Comparison of ENCODE assay signal across 13 mouse cellular contexts in genomic region chr14:122483556-122484421, GRCm38 (mm10). TPM values are rescaled to one million over a fixed set of nuclear protein-coding genes. Genes with fewer than 3 reads are reported as not detected.
DNase-seq lines count a peak whose midpoint lies in the region; ATAC-seq and TF ChIP-seq lines count a peak whose summit lies in the region.
"Had no signal": no experiment of that assay in that cellular context is flagged by ENCODE, and none has a peak within 500 bp of the region (broad histone marks: within the 10 kb centered on the region; RNA-seq: fewer than 3 reads in every experiment).

No protein-coding gene starts in this region.

- no peak overlapping the region for H3K4me3 ChIP-seq in CH12.LX (replicated peaks in 1 of 3; ENCODE audit: low read depth in 2 of 3, low read length in 2 of 3, poor library complexity in 1 of 3)
- 0 out of 2 replicates have a peak overlapping the region, but pooled peaks have one; percentile 2 for H3K4me3 ChIP-seq in forebrain, embryonic 15.5 days
- peak overlapping the region; percentile 1; the same call in 1 of the 2 replicates for H3K4me3 ChIP-seq in midbrain, embryonic 11.5 days (ENCODE audit: low read depth, low read length)
- H3K4me3 ChIP-seq: heart, adult 2 months; liver, embryonic 15.5 days had no signal

- no peak for TF ChIP-seq EP300 in CH12.LX (IDR thresholded peaks at IDR 0.05; ENCODE audit: low read length)

- H3K9ac ChIP-seq in CH12.LX (ENCODE audit: insufficient read depth, low read depth) = no peak overlapping the region
- H3K9ac ChIP-seq in forebrain, embryonic 15.5 days (replicated peaks) = no peak overlapping the region
- peak overlapping the region; percentile 1; the same call in 1 of the 2 replicates for H3K9ac ChIP-seq in midbrain, embryonic 11.5 days (ENCODE audit: low read length)
- H3K9ac ChIP-seq: liver, embryonic 15.5 days had no signal

- H3K27ac ChIP-seq in CH12.LX (ENCODE audit: insufficient read depth, low read depth) = no peak overlapping the region
- peak overlapping the region; percentile 60; the same call in 1 of the 2 replicates for H3K27ac ChIP-seq in forebrain, embryonic 15.5 days (replicated peaks)
- no peak overlapping the region for H3K27ac ChIP-seq in midbrain, embryonic 11.5 days (ENCODE audit: low read depth, low read length)
- H3K27ac ChIP-seq: heart, adult 2 months; liver, embryonic 15.5 days had no signal

- TF ChIP-seq POLR2A in CH12.LX (IDR thresholded peaks at IDR 0.05; ENCODE audit: low read depth, low read length) = no peak

- dilution Hi-C loops in CH12.LX (cut with MboI; ENCODE audit: extremely low pct_ligation_motif_present, extremely low pct_unique_long_range_greater_than_20kb, low sequenced_read_pairs) = no loop called here

- H3K27me3 ChIP-seq in CH12.LX (replicated peaks) = no peaks in the 10 kb centered on the region
- peaks cover 62% of the 10 kb centered on the region for H3K27me3 ChIP-seq in forebrain, embryonic 15.5 days
- H3K27me3 ChIP-seq in midbrain, embryonic 11.5 days (ENCODE audit: control insufficient read depth, insufficient read depth, low read length) = peaks cover 63% of the 10 kb centered on the region

- H3K4me2 ChIP-seq in CH12.LX (ENCODE audit: insufficient read depth, low read depth, poor library complexity, severe bottlenecking) = no peak overlapping the region
- peak overlapping the region; percentile 17 for H3K4me2 ChIP-seq in forebrain, embryonic 15.5 days (replicated peaks)
- peak overlapping the region; percentile 62 for H3K4me2 ChIP-seq in midbrain, embryonic 11.5 days
- H3K4me2 ChIP-seq: liver, embryonic 15.5 days had no signal

- peaks cover 4 to 26% of the 10 kb centered on the region in 2 experiments; a peak in 2 of 4 replicates for H3K4me1 ChIP-seq in CH12.LX (ENCODE audit: control insufficient read depth in 1 of 2, insufficient read depth in 2 of 2)
- H3K4me1 ChIP-seq in forebrain, embryonic 15.5 days = peaks cover 21% of the 10 kb centered on the region
- H3K4me1 ChIP-seq in midbrain, embryonic 11.5 days (ENCODE audit: control insufficient read depth, insufficient read depth, low read length) = peaks cover 17% of the 10 kb centered on the region

- 0 out of 2 replicates have a peak, but pooled peaks have one; percentile 16 for ATAC-seq in forebrain, embryonic 15.5 days (replicated peaks)
- no peak for ATAC-seq in midbrain, embryonic 11.5 days (ENCODE audit: low FRiP score)
- ATAC-seq: activated CD4-positive, CD25-positive, alpha-beta regulatory T cell, adult 4 months had no signal

- WGBS in forebrain, embryonic 15.5 days = 24% methylated on average over 18 of the region's 18 CpGs
- 2% methylated on average over 18 of the region's 18 CpGs for WGBS in midbrain, embryonic 11.5 days

- in situ Hi-C loops in CH12.LX (cut with MboI; ENCODE audit: low pct_ligation_motif_present, low pct_unique_long_range_greater_than_20kb, low sequenced_read_pairs) = no loop called here

- TF ChIP-seq CTCF in CH12.LX (conservative IDR thresholded peaks at IDR 0.05 in 1 of 2, IDR thresholded peaks at IDR 0.05 in 1 of 2; ENCODE audit: low read depth in 2 of 2, low read length in 2 of 2) = no peak

- no peaks in the 10 kb centered on the region for H3K79me2 ChIP-seq in CH12.LX (replicated peaks; ENCODE audit: control insufficient read depth, extremely low read depth, insufficient read depth, poor library complexity, severe bottlenecking)

- H3K36me3 ChIP-seq in CH12.LX (replicated peaks in 1 of 2; ENCODE audit: control insufficient read depth in 1 of 2, insufficient read depth in 1 of 2, low read length in 1 of 2) = no peaks in the 10 kb centered on the region
- H3K36me3 ChIP-seq in forebrain, embryonic 15.5 days = no peaks in the 10 kb centered on the region
- no peaks in the 10 kb centered on the region for H3K36me3 ChIP-seq in midbrain, embryonic 11.5 days (ENCODE audit: control insufficient read depth, insufficient read depth, low read length)
- H3K36me3 ChIP-seq: liver, embryonic 15.5 days had no signal

- H3K9me3 ChIP-seq in CH12.LX (replicated peaks; ENCODE audit: low read length) = peaks cover under 1% of the 10 kb centered on the region
- no peaks in the 10 kb centered on the region for H3K9me3 ChIP-seq in forebrain, embryonic 15.5 days
- no peaks in the 10 kb centered on the region for H3K9me3 ChIP-seq in midbrain, embryonic 11.5 days (ENCODE audit: control insufficient read depth, low read length)
- H3K9me3 ChIP-seq: liver, embryonic 15.5 days had no signal

- TF ChIP-seq RAD21 in CH12.LX (IDR thresholded peaks at IDR 0.05; ENCODE audit: low read depth, low read length) = no peak

- no peak for DNase-seq in CH12.LX (ENCODE audit: extremely low read depth)
- peak; percentile 90 for DNase-seq in cerebellum, adult 9-10 months
- DNase-seq in midbrain, embryonic 11.5 days (ENCODE audit: low spot score, missing footprints) = peak; percentile 96
- DNase-seq in spleen, adult 18-20 months = no peak
- no peak for DNase-seq in gastrocnemius, adult 18-20 months (ENCODE audit: low spot score)
- no peak for DNase-seq in kidney, postnatal 25 days
- DNase-seq in urinary bladder, postnatal 4 days (ENCODE audit: low spot score in 2 of 2) = no peak
- DNase-seq: heart, adult 2 months; kidney, adult 8-10 months had no signal

TF ChIP-seq in CH12.LX, 34 proteins besides CTCF, POLR2A, EP300 and RAD21:
- TF ChIP-seq TCF12 (IDR thresholded peaks at IDR 0.05; ENCODE audit: low read depth, low read length) (no peak), IRF4 (IDR thresholded peaks at IDR 0.05; ENCODE audit: low read depth, low read length) (0 out of 2 replicates have a peak, but pooled peaks have one; percentile 23)

RNA-seq across cellular contexts. Expression of gene Gm10837, which starts 6.6 kb away (rescaled TPM):
- total RNA-seq in CH12.LX (2012; rRNA removed) = not detected in 2 replicates
- total RNA-seq in CH12.LX (2014; rRNA removed) = not detected in 2 replicates
- polyA plus RNA-seq in CH12.LX (2012; ENCODE audit: insufficient read length, low read depth) = not detected in 2 replicates
- 0.57 and 0.63 TPM in 2 replicates for polyA plus RNA-seq in forebrain, embryonic 15.5 days (2015; fragmentation: Nextera tagmentation; extraction: Ambion mirVana)
- 0.41 and 0.45 TPM in 2 replicates for polyA plus RNA-seq in midbrain, embryonic 11.5 days (2014; fragmentation: Nextera tagmentation; extraction: Ambion mirVana)
- total RNA-seq in gastrocnemius, adult 18-20 months (2021) = not detected
- total RNA-seq: heart, adult 2 months had no signal
- polyA plus RNA-seq: activated CD4-positive, CD25-positive, alpha-beta regulatory T cell, adult 4 months; heart, adult 2 months; liver, embryonic 15.5 days had no signal

RNA-seq across cellular contexts. Expression of gene Zic2, which starts 8.6 kb away (rescaled TPM):
- total RNA-seq in CH12.LX (2012; rRNA removed) (not detected in 2 replicates), CH12.LX (2014; rRNA removed) (not detected in 2 replicates)
- polyA plus RNA-seq in CH12.LX (2012; ENCODE audit: insufficient read length, low read depth) = 0.13 TPM in 1 of 2 replicates, not detected in the other
- 8.4 and 9.3 TPM in 2 replicates for polyA plus RNA-seq in forebrain, embryonic 15.5 days (2015; fragmentation: Nextera tagmentation; extraction: Ambion mirVana)
- 5.8 and 6.3 TPM in 2 replicates for polyA plus RNA-seq in midbrain, embryonic 11.5 days (2014; fragmentation: Nextera tagmentation; extraction: Ambion mirVana)
- total RNA-seq in gastrocnemius, adult 18-20 months (2021) = not detected
- total RNA-seq: heart, adult 2 months had no signal
- polyA plus RNA-seq: activated CD4-positive, CD25-positive, alpha-beta regulatory T cell, adult 4 months; liver, embryonic 15.5 days had no signal

RNA-seq across cellular contexts. Expression of gene Zic5, which starts 18.3 kb away (rescaled TPM):
- total RNA-seq in CH12.LX (2012; rRNA removed) (1.5 and 2.6 TPM in 2 replicates), CH12.LX (2014; rRNA removed) (1.3 and 2.0 TPM in 2 replicates)
- polyA plus RNA-seq in CH12.LX (2012; ENCODE audit: insufficient read length, low read depth) = 8.1 and 9.1 TPM in 2 replicates
- polyA plus RNA-seq in forebrain, embryonic 15.5 days (2015; fragmentation: Nextera tagmentation; extraction: Ambion mirVana) = 14.2 and 15.2 TPM in 2 replicates
- polyA plus RNA-seq in midbrain, embryonic 11.5 days (2014; fragmentation: Nextera tagmentation; extraction: Ambion mirVana) = 14.6 and 15.8 TPM in 2 replicates
- total RNA-seq in gastrocnemius, adult 18-20 months (2021) = not detected
- total RNA-seq: heart, adult 2 months had no signal
- polyA plus RNA-seq: heart, adult 2 months; liver, embryonic 15.5 days had no signal

RNA-seq across cellular contexts. Expression of gene Gm5089, which starts 32.9 kb away (rescaled TPM):
- total RNA-seq in CH12.LX (2012; rRNA removed) (not detected in 2 replicates), CH12.LX (2014; rRNA removed) (not detected in 2 replicates)
- polyA plus RNA-seq in CH12.LX (2012; ENCODE audit: insufficient read length, low read depth) = not detected in 2 replicates
- 0.74 and 0.75 TPM in 2 replicates for polyA plus RNA-seq in forebrain, embryonic 15.5 days (2015; fragmentation: Nextera tagmentation; extraction: Ambion mirVana)
- 0.62 and 0.64 TPM in 2 replicates for polyA plus RNA-seq in midbrain, embryonic 11.5 days (2014; fragmentation: Nextera tagmentation; extraction: Ambion mirVana)
- total RNA-seq in gastrocnemius, adult 18-20 months (2021) = not detected
- total RNA-seq: heart, adult 2 months had no signal
- polyA plus RNA-seq: activated CD4-positive, CD25-positive, alpha-beta regulatory T cell, adult 4 months; embryonic facial prominence, embryonic 14.5 days; heart, adult 2 months; liver, embryonic 15.5 days had no signal

RNA-seq across cellular contexts. Expression of gene Pcca, which starts 50.3 kb away (rescaled TPM):
- total RNA-seq in CH12.LX (2012; rRNA removed) (25.8 and 39.0 TPM in 2 replicates), CH12.LX (2014; rRNA removed) (10.3 and 11.2 TPM in 2 replicates)
- 23.8 and 28.4 TPM in 2 replicates for polyA plus RNA-seq in CH12.LX (2012; ENCODE audit: insufficient read length, low read depth)
- 21.9 and 25.2 TPM in 2 replicates for polyA plus RNA-seq in forebrain, embryonic 15.5 days (2015; fragmentation: Nextera tagmentation; extraction: Ambion mirVana)
- 28.1 and 31.2 TPM in 2 replicates for polyA plus RNA-seq in midbrain, embryonic 11.5 days (2014; fragmentation: Nextera tagmentation; extraction: Ambion mirVana)
- 10 to 100 TPM; 52.4 to 56.0 TPM for total RNA-seq in gastrocnemius, adult 18-20 months (2021)

Comparison
In these comparisons a context has a peak if more than half of its experiments do, and no peak if none do; other contexts are left out.
1. DNase-seq: peak in cerebellum, adult 9-10 months (single experiment) and midbrain, embryonic 11.5 days (single experiment); none in CH12.LX (single experiment), spleen, adult 18-20 months (0 of 2), gastrocnemius, adult 18-20 months (single experiment), kidney, postnatal 25 days (0 of 2) and urinary bladder, postnatal 4 days (0 of 2).
2. H3K4me3 ChIP-seq: peak in forebrain, embryonic 15.5 days (single experiment) and midbrain, embryonic 11.5 days (single experiment); none in CH12.LX (0 of 3).